Mouse (Mus musculus): Measurements from ENCODE around the gene Slc30a9. TPM values are rescaled to one million over a fixed set of nuclear protein-coding genes. Genes with fewer than 3 reads are reported as not detected.

The Slc30a9 gene
- polyA plus RNA-seq (2012; rRNA removed): 14.2 and 17.1 TPM in 2 replicates

- WGBS: under 1% methylated on average over 81 of the region's 83 CpGs
- DNase-seq (ENCODE audit: low read depth in 1 of 2, low spot score in 2 of 2): peak; percentile 53 to 90
- Histone ChIP-seq H3K27ac (ENCODE audit: insufficient read depth, low read length) (peak within 1 kb of the TSS; percentile 80), H3K4me1 (ENCODE audit: control insufficient read depth, insufficient read depth, insufficient read length) (peaks cover 3% of the 10 kb centered on the region; the same call in 1 of the 2 replicates), H3K36me3 (ENCODE audit: control insufficient read depth, insufficient read depth, low read length) (no peaks in the 10 kb centered on the region), H3K27me3 (ENCODE audit: control insufficient read depth, insufficient read depth, low read length) (no peaks in the 10 kb centered on the region), H3K4me3 (ENCODE audit: extremely low read depth, insufficient read depth, insufficient read length) (peak within 1 kb of the TSS; percentile 90)
- TF ChIP-seq POLR2A (IDR thresholded peaks at IDR 0.05; ENCODE audit: low read depth, low read length): peak; percentile 79
- TF ChIP-seq CTCF (IDR thresholded peaks at IDR 0.05; ENCODE audit: extremely low read depth, insufficient read depth, insufficient read length, insufficient replicate concordance): no peak
Observed at GRCm38 (mm10) chr5:67306698-67307521, at the start of gene Slc30a9. Gene Slc30a9, plus strand, starts transcription at chr5:67306955.

GRCm38 (mm10) chr5:67258473-67258872 lies 48.3 kb upstream of the Slc30a9 start:
- Histone ChIP-seq H3K27me3 (ENCODE audit: control insufficient read depth, insufficient read depth, low read length) (no peaks in the 10 kb centered on the region), H3K4me3 (ENCODE audit: extremely low read depth, insufficient read depth, insufficient read length) (no peak overlapping the region), H3K4me1 (ENCODE audit: control insufficient read depth, insufficient read depth, insufficient read length) (no peaks in the 10 kb centered on the region; the same call in 1 of the 2 replicates), H3K36me3 (ENCODE audit: control insufficient read depth, insufficient read depth, low read length) (peaks cover 4% of the 10 kb centered on the region), H3K27ac (ENCODE audit: insufficient read depth, low read length) (no peak overlapping the region)
- TF ChIP-seq POLR2A (IDR thresholded peaks at IDR 0.05; ENCODE audit: low read depth, low read length) (no peak), CTCF (IDR thresholded peaks at IDR 0.05; ENCODE audit: extremely low read depth, insufficient read depth, insufficient read length, insufficient replicate concordance) (no peak)
- no peak for DNase-seq (ENCODE audit: low read depth in 1 of 2, low spot score in 2 of 2)
- 88% methylated on average over 9 of the region's 9 CpGs for WGBS

GRCm38 (mm10) chr5:67260159-67260530 lies 46.6 kb upstream of the Slc30a9 start:
- Histone ChIP-seq H3K27me3 (ENCODE audit: control insufficient read depth, insufficient read depth, low read length) (no peaks in the 10 kb centered on the region), H3K4me3 (ENCODE audit: extremely low read depth, insufficient read depth, insufficient read length) (peak overlapping the region; percentile 82), H3K36me3 (ENCODE audit: control insufficient read depth, insufficient read depth, low read length) (peaks cover 13% of the 10 kb centered on the region), H3K27ac (ENCODE audit: insufficient read depth, low read length) (peak overlapping the region; percentile 24; the same call in 1 of the 2 replicates), H3K4me1 (ENCODE audit: control insufficient read depth, insufficient read depth, insufficient read length) (no peaks in the 10 kb centered on the region; the same call in 1 of the 2 replicates)
- no peak for TF ChIP-seq POLR2A (IDR thresholded peaks at IDR 0.05; ENCODE audit: low read depth, low read length)
- no peak for TF ChIP-seq CTCF (IDR thresholded peaks at IDR 0.05; ENCODE audit: extremely low read depth, insufficient read depth, insufficient read length, insufficient replicate concordance)
- WGBS: under 1% methylated on average over 9 of the region's 9 CpGs
- no peak for DNase-seq (ENCODE audit: low read depth in 1 of 2, low spot score in 2 of 2)

- H3K36me3 ChIP-seq (ENCODE audit: control insufficient read depth, insufficient read depth, low read length): peaks cover 16% of the 10 kb centered on the region
- under 1% methylated on average over 67 of the region's 67 CpGs for WGBS
- H3K27ac ChIP-seq (ENCODE audit: insufficient read depth, low read length): peak within 1 kb of the TSS; percentile 94
- DNase-seq (ENCODE audit: low read depth in 1 of 2, low spot score in 2 of 2): peak; percentile 88 to 94
- no peaks in the 10 kb centered on the region for H3K27me3 ChIP-seq (ENCODE audit: control insufficient read depth, insufficient read depth, low read length)
- H3K4me3 ChIP-seq (ENCODE audit: extremely low read depth, insufficient read depth, insufficient read length): peak within 1 kb of the TSS; percentile 82
- H3K4me1 ChIP-seq (ENCODE audit: control insufficient read depth, insufficient read depth, insufficient read length): no peaks in the 10 kb centered on the region; the same call in 1 of the 2 replicates
- TF ChIP-seq POLR2A (IDR thresholded peaks at IDR 0.05; ENCODE audit: low read depth, low read length) (no peak), CTCF (IDR thresholded peaks at IDR 0.05; ENCODE audit: extremely low read depth, insufficient read depth, insufficient read length, insufficient replicate concordance) (no peak)
Observed at GRCm38 (mm10) chr5:67260531-67261371, 46.0 kb upstream of the Slc30a9 start, which contains the start of gene Tmem33. Gene Tmem33, plus strand, starts transcription at chr5:67260565.

GRCm38 (mm10) chr5:67262964-67263363 lies 43.8 kb upstream of the Slc30a9 start:
- H3K27me3 ChIP-seq (ENCODE audit: control insufficient read depth, insufficient read depth, low read length): no peaks in the 10 kb centered on the region
- H3K36me3 ChIP-seq (ENCODE audit: control insufficient read depth, insufficient read depth, low read length): peaks cover 24% of the 10 kb centered on the region
- TF ChIP-seq CTCF (IDR thresholded peaks at IDR 0.05; ENCODE audit: extremely low read depth, insufficient read depth, insufficient read length, insufficient replicate concordance) (no peak), POLR2A (IDR thresholded peaks at IDR 0.05; ENCODE audit: low read depth, low read length) (no peak)
- no peak overlapping the region for H3K27ac ChIP-seq (ENCODE audit: insufficient read depth, low read length)
- DNase-seq (ENCODE audit: low read depth in 1 of 2, low spot score in 2 of 2): no peak
- no peak overlapping the region for H3K4me3 ChIP-seq (ENCODE audit: extremely low read depth, insufficient read depth, insufficient read length)
- H3K4me1 ChIP-seq (ENCODE audit: control insufficient read depth, insufficient read depth, insufficient read length): no peaks in the 10 kb centered on the region; the same call in 1 of the 2 replicates
- 81% methylated on average over 7 of the region's 7 CpGs for WGBS

- no peaks in the 10 kb centered on the region for H3K27me3 ChIP-seq (ENCODE audit: control insufficient read depth, insufficient read depth, low read length)
- TF ChIP-seq POLR2A (IDR thresholded peaks at IDR 0.05; ENCODE audit: low read depth, low read length) (no peak), CTCF (IDR thresholded peaks at IDR 0.05; ENCODE audit: extremely low read depth, insufficient read depth, insufficient read length, insufficient replicate concordance) (no peak)
- no peaks in the 10 kb centered on the region; the same call in 1 of the 2 replicates for H3K4me1 ChIP-seq (ENCODE audit: control insufficient read depth, insufficient read depth, insufficient read length)
- no peak overlapping the region for H3K27ac ChIP-seq (ENCODE audit: insufficient read depth, low read length)
- WGBS: 83% methylated on average over 1 of the region's 1 CpGs
- H3K36me3 ChIP-seq (ENCODE audit: control insufficient read depth, insufficient read depth, low read length): peaks cover 32% of the 10 kb centered on the region
- H3K4me3 ChIP-seq (ENCODE audit: extremely low read depth, insufficient read depth, insufficient read length): no peak overlapping the region
- DNase-seq (ENCODE audit: low read depth in 1 of 2, low spot score in 2 of 2): no peak
Observed at GRCm38 (mm10) chr5:67266106-67266505, 40.6 kb upstream of the Slc30a9 start.
